Mouse (Mus musculus): ENCODE results near the gene Galnt17.
A peak's percentile ranks its signal among the peaks of the same experiment; 100 is the strongest.

Gene Galnt17

GRCm38 (mm10) chr5:131117391-131118040, 190.8 kb downstream of the Galnt17 start:
- no peak for DNase-seq

DNA sequence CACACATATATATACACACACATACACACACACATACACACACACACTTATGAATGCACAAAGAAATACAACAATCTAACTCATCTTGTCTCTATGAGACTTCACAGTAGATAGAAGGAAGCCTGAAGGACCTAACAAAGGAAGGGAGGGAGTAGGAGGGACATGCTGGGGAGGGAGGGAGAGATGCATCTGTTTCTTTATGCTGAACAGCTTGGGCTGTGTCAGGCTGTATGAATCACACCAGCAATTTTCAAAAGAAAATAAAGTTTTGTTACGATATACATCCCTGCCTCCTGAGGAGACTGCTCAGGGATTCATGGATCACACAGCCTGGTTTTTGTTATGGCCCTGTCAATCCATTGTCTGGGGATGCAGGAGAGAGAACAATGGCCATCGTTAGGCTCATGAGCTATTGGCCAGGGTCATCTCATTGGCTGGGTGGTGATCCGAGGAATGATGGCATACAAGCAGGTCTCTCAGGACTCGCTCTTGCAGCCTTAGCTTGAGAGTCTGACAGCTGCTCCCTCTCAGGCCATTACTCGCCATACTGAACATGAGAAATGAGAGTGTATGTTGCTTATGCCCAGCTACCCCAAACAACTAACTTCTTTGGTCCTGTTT, 194.3 kb downstream of the Galnt17 start:
- no peak for DNase-seq

- no peak for DNase-seq
Measured at GRCm38 (mm10) chr5:131107188-131107587, 201.1 kb downstream of the Galnt17 start.

- no peak for DNase-seq
Measured at GRCm38 (mm10) chr5:131096824-131097223, 211.5 kb downstream of the Galnt17 start.

DNA sequence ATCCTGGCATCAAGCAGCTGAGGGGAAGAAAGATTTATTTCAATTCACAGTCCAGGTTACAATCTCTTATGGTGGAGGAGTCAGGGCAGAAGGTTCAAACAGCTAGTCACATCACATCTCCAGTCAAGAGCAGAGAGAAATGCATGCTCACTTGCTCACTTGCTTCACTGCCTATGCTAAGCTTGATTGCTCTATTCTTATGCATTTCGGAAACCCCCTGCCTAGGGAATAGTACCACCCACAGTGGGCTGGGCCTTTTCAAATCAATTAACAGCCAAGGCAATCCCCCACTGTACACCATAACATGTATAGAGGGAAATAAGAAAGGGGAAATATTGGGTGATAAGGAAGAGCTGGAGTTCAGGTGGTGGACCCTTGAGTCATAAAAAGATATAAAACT, 212.7 kb downstream of the Galnt17 start:
- DNase-seq = no peak

- DNase-seq = no peak
Measured at GRCm38 (mm10) chr5:131094771-131095170, 213.5 kb downstream of the Galnt17 start.

DNA sequence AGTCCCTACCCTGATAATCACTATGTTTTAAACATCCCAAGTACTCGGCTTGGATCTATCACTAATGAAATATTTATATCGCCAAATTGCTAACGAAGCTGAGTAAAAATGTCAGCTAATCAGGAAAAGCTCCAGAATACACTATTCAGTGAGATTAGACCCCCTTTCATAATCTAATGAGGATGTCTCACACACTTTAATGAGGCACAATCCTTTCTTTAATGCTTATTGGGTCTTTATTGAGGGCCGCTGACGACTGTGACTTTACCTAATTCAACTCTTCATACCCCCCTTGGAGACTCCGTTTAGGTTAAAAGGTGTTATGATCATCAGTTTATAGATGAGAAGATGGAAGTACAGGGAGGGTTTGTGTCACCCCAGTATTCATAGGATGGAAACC, 214.2 kb downstream of the Galnt17 start:
- no peak for DNase-seq

DNA sequence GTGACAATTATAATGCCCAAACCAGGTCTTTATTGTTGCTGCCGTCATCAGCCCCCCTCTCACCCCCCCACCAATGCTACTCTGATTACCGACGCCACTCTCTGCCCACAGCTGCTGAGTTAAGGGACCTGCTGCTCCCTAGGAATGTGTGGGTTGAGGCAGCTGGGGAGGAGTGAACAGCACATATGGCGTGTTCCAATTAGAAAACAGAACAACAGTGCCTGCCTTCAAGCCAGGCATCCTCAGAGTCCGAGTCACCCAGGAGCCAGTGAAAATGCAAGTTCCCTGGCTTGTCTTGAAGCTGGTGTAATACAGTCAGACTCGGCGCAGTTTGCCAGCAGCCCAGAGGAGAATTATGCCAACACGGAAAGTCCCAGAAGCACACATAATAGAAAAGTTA, 218.4 kb downstream of the Galnt17 start:
- peak; percentile 2 for DNase-seq

DNA sequence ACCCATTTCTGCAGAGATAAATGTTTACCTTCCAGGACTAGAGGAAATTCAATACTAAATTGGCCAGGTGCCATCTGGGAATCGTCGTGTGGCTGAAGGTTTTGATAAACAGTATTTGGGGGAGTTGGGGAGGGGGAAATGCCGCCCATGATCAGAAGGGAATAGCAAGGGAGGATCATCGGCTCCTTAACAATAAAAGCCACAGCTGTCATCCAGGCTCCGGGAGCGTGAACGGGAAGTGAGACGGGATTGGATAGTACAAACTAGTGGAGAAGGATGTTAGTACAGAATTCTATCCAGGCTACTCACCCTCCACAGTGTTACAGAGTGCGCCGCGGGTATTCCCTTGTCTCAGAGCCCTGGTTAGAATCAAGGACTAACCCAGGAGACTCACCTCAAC, 219.4 kb downstream of the Galnt17 start:
- DNase-seq = no peak

DNA sequence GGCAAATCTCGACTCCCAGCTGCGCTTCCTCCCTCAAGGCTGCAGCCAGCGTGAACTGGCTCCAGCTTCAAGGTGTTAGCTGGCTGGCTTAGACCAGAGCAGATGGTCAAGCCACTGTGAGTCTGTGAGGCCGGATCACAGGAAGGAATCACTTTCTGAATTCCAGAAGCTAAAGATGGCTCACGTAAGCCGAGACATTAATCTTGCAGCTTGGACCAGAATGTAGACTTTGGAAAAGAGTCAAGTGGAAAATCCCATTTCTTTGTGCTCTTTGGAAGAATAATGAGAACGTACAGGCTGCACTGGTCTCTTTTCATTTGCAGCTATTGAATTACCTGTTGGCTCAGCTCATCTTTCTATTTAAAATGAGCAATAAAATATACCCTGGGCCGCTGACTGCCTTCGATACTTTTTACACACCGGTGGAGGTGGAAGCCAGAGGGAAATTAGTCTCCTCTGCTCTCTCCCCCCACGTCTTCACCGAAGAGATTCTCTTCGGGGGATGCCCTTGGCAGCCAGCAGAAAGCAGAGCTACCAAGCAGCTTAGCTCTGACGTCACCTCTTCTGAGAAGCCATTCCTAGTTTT, 225.1 kb downstream of the Galnt17 start:
- DNase-seq = no peak

GRCm38 (mm10) chr5:131077682-131078081, 230.6 kb downstream of the Galnt17 start:
- DNase-seq = no peak

DNA sequence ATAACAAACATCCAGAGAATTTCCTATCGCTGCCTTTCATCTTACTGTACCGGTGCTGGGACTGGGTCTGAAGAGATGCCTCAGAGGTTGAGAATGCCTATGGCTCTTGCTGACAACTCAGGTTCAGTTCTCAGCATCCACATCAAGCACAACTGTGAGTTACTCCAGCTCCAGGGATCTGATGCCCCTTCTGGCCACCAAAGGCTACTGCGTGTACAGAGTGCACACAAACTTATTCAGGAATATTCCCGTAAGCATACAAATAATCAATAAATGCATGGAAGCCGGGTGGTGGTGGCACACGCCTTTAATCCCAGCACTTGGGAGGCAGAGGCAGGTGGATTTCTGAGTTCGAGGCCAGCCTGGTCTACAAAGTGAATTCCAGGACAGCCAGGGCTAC, 232.5 kb downstream of the Galnt17 start:
- no peak for DNase-seq

DNA sequence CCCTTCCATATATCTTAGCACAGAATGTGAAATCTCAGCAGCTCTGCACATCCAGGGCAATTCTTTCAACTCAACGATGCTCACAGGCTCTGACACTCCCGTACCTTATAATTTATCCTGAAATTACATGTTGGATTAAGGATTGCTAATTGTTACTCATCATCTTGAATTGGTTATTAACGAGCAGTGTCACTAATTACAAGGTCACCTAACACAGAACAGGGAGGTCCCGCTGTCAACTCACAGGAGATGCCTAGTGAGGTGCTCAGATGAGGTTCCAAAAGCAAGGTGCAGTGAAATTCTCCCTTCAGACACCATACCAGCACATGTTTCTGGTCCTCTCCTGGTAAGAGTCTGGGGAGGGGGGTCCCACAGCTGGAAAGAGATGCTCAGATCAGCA, 234.0 kb downstream of the Galnt17 start:
- no peak for DNase-seq

- no peak for DNase-seq
Measured at GRCm38 (mm10) chr5:131065174-131065573, 243.1 kb downstream of the Galnt17 start.

- DNase-seq = no peak
Measured at GRCm38 (mm10) chr5:131048505-131048904, 259.8 kb downstream of the Galnt17 start.

- no peak for DNase-seq
Measured at GRCm38 (mm10) chr5:131043130-131043529, 265.2 kb downstream of the Galnt17 start.

DNA sequence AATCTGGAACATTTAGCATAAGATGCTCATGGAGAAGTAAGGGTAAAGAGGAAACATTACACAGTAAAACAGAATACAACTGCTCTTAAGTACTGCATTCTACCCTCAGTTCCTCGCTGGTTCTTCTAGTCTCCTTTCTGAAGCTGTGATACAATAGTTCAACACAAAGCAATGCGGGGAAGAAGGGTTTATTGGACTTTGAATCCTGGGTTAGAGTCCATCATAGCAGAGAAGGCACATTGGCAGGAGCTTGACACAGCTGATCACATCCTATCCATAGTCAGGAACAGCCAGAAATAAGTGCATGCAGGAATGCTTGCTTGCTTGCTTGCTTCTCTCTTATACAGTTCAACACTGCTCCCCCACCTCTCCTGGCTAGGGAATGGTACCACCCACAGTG, 267.9 kb downstream of the Galnt17 start:
- DNase-seq = no peak

- DNase-seq = no peak
Measured at GRCm38 (mm10) chr5:131039611-131040313, 268.5 kb downstream of the Galnt17 start.

DNA sequence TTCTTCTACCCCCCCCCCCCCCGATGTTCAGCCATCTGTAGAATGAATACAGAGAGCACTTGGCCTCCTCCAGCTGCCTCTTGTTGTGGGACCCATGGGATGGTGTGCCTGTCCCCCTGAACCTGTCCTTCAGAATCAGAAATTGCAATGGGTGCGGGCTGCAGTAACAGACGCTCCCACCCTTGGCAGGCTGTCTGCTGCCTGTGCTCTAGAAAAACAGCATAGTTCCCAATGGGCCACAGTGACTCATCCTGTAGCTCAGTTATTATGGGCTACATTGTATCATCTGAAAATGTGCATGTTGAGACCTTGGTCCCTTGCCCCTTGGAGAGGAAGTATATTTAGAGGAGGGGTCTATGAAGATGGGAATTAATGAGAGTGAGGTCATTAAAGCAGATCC, 283.8 kb downstream of the Galnt17 start:
- no peak for DNase-seq

DNA sequence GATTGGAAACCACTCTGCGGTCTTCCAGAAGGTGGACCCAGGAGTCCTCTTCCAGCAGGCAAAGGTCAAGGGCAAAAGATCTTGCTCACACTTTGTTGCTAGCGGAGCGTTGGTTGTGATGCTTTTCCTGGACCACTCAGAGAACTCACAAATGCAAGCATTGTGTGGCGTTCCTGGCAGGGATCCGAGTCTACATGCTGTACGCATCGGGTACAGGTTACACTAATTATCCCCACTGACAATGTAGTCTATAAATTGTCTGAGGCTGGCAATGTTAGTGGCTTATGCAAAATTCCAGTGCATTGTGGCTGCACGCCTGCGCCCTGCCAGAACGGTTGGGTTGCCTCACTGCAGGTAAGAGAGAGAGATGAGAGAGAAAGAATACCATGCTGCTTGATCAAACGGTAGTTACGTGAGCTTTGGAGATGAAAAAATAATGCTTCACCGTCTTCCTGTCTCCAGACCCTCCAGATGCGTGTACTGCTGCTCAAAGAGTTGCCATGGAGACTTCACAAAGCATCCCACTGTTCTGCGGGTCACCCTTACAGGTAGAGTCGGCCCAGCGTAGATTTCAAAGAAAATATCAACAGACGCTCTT, 285.8 kb downstream of the Galnt17 start:
- no peak for DNase-seq

GRCm38 (mm10) chr5:131020936-131021335, 287.4 kb downstream of the Galnt17 start:
- DNase-seq = no peak

DNA sequence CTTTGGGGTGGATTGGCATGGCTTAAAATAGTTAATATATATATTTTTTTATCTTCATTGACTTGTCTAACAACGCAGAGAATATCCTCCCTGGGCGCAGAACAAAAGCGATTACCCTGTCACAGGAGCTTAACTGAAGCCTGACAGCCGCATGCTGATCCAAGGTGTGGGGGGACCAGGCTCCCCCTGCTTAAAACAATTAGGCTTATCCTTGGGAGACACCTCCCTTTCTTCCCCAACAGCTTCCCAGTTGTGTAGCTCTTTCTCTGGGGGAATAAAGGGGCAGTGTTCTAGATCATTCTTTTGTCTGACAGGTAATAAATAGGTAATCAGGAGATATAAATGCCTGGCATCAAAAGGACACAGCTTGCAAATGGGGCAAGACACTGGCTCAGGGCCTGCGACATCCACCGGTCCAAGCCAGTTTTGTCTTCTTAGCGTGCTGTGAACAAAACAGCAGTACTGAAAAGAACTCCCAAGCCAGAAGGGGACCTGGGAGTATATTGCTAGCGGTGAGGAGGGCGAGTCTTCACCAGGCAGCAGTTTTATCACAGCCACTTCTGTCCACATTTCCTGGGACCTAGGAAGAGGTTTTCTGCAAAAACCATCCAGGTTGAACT, 288.8 kb downstream of the Galnt17 start:
- no peak for DNase-seq

GRCm38 (mm10) chr5:131016066-131016465, 292.2 kb downstream of the Galnt17 start:
- no peak for DNase-seq

Measured in kidney, postnatal 14 days (tissue).